Comparison of ENCODE assay signal across 26 mouse cellular contexts in the genomic region with DNA sequence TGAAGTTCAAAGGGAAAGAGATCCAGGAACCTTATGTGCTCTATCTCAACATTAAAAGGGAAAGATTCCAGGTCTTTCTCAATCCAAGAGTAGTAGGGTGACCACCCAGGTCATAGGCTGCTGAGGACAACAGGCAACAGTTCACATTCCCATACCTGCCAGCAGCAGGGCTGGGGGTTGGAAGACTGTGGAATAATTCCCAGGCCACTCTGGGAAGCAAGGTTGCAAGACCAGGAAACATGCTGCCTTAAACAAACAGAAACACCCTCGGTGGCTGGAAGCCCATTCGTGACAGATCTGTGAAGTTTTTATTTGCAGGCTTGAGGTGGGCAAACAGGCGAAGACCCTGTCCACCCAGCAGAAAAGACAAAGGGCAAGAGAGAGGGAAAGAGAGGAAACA.
DNase-seq lines count a peak whose midpoint lies in the region; ATAC-seq and TF ChIP-seq lines count a peak whose summit lies in the region.
"Had no signal": no experiment of that assay in that cellular context is flagged by ENCODE, and none has a peak within 500 bp of the region (broad histone marks: within the 10 kb centered on the region; RNA-seq: fewer than 3 reads in every experiment).

No protein-coding gene starts in this region.

- no peak overlapping the region for H3K4me3 ChIP-seq in intestine, embryonic 14.5 days (ENCODE audit: low read depth, low read length)
- no peak overlapping the region for H3K4me3 ChIP-seq in intestine, embryonic 15.5 days (replicated peaks)
- H3K4me3 ChIP-seq in liver, postnatal 0 days (ENCODE audit: low read depth, low read length), result no peak overlapping the region
- no peak overlapping the region for H3K4me3 ChIP-seq in hindbrain, embryonic 14.5 days (replicated peaks; ENCODE audit: low read length)
- H3K4me3 ChIP-seq: hindbrain, embryonic 13.5 days; kidney, embryonic 15.5 days; left cerebral cortex, adult 2 months; liver, embryonic 13.5 days had no signal

- TF ChIP-seq CTCF in liver, postnatal 0 days (IDR thresholded peaks at IDR 0.05; ENCODE audit: low read depth), result no peak

- H3K4me2 ChIP-seq in intestine, embryonic 14.5 days (ENCODE audit: low read length), result no peak overlapping the region
- H3K4me2 ChIP-seq in intestine, embryonic 15.5 days (replicated peaks), result no peak overlapping the region
- H3K4me2 ChIP-seq in liver, postnatal 0 days (ENCODE audit: low read depth, low read length), result no peak overlapping the region
- no peak overlapping the region for H3K4me2 ChIP-seq in hindbrain, embryonic 14.5 days (replicated peaks)
- H3K4me2 ChIP-seq: hindbrain, embryonic 13.5 days; kidney, embryonic 15.5 days; liver, embryonic 13.5 days had no signal

- TF ChIP-seq EP300 in liver, postnatal 0 days (IDR thresholded peaks at IDR 0.05; ENCODE audit: low read depth), result no peak

- no peaks in the 10 kb centered on the region for H3K36me3 ChIP-seq in intestine, embryonic 14.5 days (ENCODE audit: control insufficient read depth, insufficient read depth, low read length)
- no peaks in the 10 kb centered on the region for H3K36me3 ChIP-seq in intestine, embryonic 15.5 days
- H3K36me3 ChIP-seq in liver, postnatal 0 days (replicated peaks; ENCODE audit: insufficient read depth, low read length), result no peaks in the 10 kb centered on the region
- no peaks in the 10 kb centered on the region for H3K36me3 ChIP-seq in hindbrain, embryonic 14.5 days (replicated peaks; ENCODE audit: control insufficient read depth, insufficient read depth)
- H3K36me3 ChIP-seq: hindbrain, embryonic 13.5 days; liver, embryonic 13.5 days had no signal

- no peaks in the 10 kb centered on the region for H3K9me3 ChIP-seq in intestine, embryonic 14.5 days (ENCODE audit: control insufficient read depth, low read length)
- H3K9me3 ChIP-seq in intestine, embryonic 15.5 days, result no peaks in the 10 kb centered on the region
- H3K9me3 ChIP-seq in liver, postnatal 0 days (ENCODE audit: low read length), result no peaks in the 10 kb centered on the region
- H3K9me3 ChIP-seq in hindbrain, embryonic 14.5 days (ENCODE audit: control insufficient read depth, low read length), result no peaks in the 10 kb centered on the region
- H3K9me3 ChIP-seq: hindbrain, embryonic 13.5 days; kidney, embryonic 15.5 days; liver, embryonic 13.5 days had no signal

- no peaks in the 10 kb centered on the region for H3K4me1 ChIP-seq in intestine, embryonic 14.5 days (replicated peaks; ENCODE audit: control insufficient read depth, insufficient read depth, low read length)
- H3K4me1 ChIP-seq in intestine, embryonic 15.5 days (replicated peaks), result 0 out of 2 replicates have a peak, but pooled peaks cover 4% of the 10 kb centered on the region
- peaks cover 6% of the 10 kb centered on the region for H3K4me1 ChIP-seq in liver, postnatal 0 days (ENCODE audit: insufficient read depth)
- H3K4me1 ChIP-seq in hindbrain, embryonic 14.5 days (replicated peaks; ENCODE audit: control insufficient read depth, insufficient read depth, low read length), result peaks cover 22% of the 10 kb centered on the region; the same call in 1 of the 2 replicates
- H3K4me1 ChIP-seq: liver, embryonic 13.5 days had no signal

- no peak overlapping the region for H3K9ac ChIP-seq in intestine, embryonic 14.5 days (ENCODE audit: low read length)
- no peak overlapping the region for H3K9ac ChIP-seq in intestine, embryonic 15.5 days
- H3K9ac ChIP-seq in liver, postnatal 0 days (replicated peaks), result no peak overlapping the region
- no peak overlapping the region for H3K9ac ChIP-seq in hindbrain, embryonic 14.5 days
- H3K9ac ChIP-seq: hindbrain, embryonic 13.5 days; kidney, embryonic 15.5 days; liver, embryonic 13.5 days had no signal

- H3K27ac ChIP-seq in intestine, embryonic 14.5 days (ENCODE audit: low read depth), result no peak overlapping the region
- H3K27ac ChIP-seq in intestine, embryonic 15.5 days, result no peak overlapping the region
- no peak overlapping the region for H3K27ac ChIP-seq in liver, postnatal 0 days (ENCODE audit: low read depth)
- no peak overlapping the region for H3K27ac ChIP-seq in hindbrain, embryonic 14.5 days
- H3K27ac ChIP-seq: hindbrain, embryonic 13.5 days; kidney, embryonic 15.5 days; left cerebral cortex, adult 2 months; liver, embryonic 13.5 days; macrophage had no signal

- ATAC-seq in intestine, embryonic 14.5 days (replicated peaks; ENCODE audit: low FRiP score, low TSS enrichment, low read depth), result no peak
- ATAC-seq in intestine, embryonic 15.5 days, result no peak
- 0 out of 2 replicates have a peak, but pooled peaks have one; percentile 12 for ATAC-seq in liver, postnatal 0 days
- ATAC-seq in hindbrain, embryonic 14.5 days (ENCODE audit: low FRiP score), result no peak
- ATAC-seq: forebrain, embryonic 14.5 days; inflammation-experienced regulatory T-cells, adult 6 months had no signal

- no peaks in the 10 kb centered on the region for H3K27me3 ChIP-seq in intestine, embryonic 14.5 days (replicated peaks; ENCODE audit: control insufficient read depth, insufficient read depth, low read length)
- no peaks in the 10 kb centered on the region for H3K27me3 ChIP-seq in intestine, embryonic 15.5 days (replicated peaks)
- no peaks in the 10 kb centered on the region for H3K27me3 ChIP-seq in liver, postnatal 0 days (ENCODE audit: insufficient read depth, low read length)
- H3K27me3 ChIP-seq in hindbrain, embryonic 14.5 days (ENCODE audit: control insufficient read depth, insufficient read depth, low read length), result no peaks in the 10 kb centered on the region
- H3K27me3 ChIP-seq: hindbrain, embryonic 13.5 days; kidney, embryonic 15.5 days; liver, embryonic 13.5 days had no signal

- DNase-seq in intestine, embryonic 14.5 days (ENCODE audit: low spot score), result peak; percentile 47
- no peak for DNase-seq in liver, postnatal 0 days
- no peak for DNase-seq in liver
- peak; percentile 1 for DNase-seq in lung, postnatal 14 days
- no peak for DNase-seq in ovary, postnatal 10 days (ENCODE audit: low spot score)
- DNase-seq in hindbrain, embryonic 14.5 days (ENCODE audit: low spot score), result no peak
- DNase-seq: adrenal gland, adult 8-10 months; cerebellum, adult 8-10 months; cerebellum, postnatal 36 days; gastrocnemius, postnatal 10 days; heart, adult 18-20 months; heart, postnatal 36 days; kidney, postnatal 4 days; layer of hippocampus, adult 9-11 months; liver, embryonic 13.5 days; right cerebral cortex, adult 18-20 months; right cerebral cortex, postnatal 4 days; thymus, adult 18-20 months; thymus, postnatal 4 days had no signal

- 46% methylated on average over 3 of the region's 3 CpGs for WGBS in intestine, embryonic 14.5 days
- 28% methylated on average over 3 of the region's 3 CpGs for WGBS in intestine, embryonic 15.5 days
- WGBS in liver, postnatal 0 days (ENCODE audit: insufficient replicate concordance), result 20% methylated on average over 3 of the region's 3 CpGs
- 84% methylated on average over 3 of the region's 3 CpGs for WGBS in hindbrain, embryonic 14.5 days

Comparison
In these comparisons a context has a peak if more than half of its experiments do, and no peak if none do; other contexts are left out.
1. DNase-seq: peak in intestine, embryonic 14.5 days (single experiment) and lung, postnatal 14 days (single experiment); none in liver, postnatal 0 days (single experiment), liver (single experiment), ovary, postnatal 10 days (single experiment) and hindbrain, embryonic 14.5 days (single experiment).